ENCODE assay signal across 9 mouse cellular contexts in the genomic region with DNA sequence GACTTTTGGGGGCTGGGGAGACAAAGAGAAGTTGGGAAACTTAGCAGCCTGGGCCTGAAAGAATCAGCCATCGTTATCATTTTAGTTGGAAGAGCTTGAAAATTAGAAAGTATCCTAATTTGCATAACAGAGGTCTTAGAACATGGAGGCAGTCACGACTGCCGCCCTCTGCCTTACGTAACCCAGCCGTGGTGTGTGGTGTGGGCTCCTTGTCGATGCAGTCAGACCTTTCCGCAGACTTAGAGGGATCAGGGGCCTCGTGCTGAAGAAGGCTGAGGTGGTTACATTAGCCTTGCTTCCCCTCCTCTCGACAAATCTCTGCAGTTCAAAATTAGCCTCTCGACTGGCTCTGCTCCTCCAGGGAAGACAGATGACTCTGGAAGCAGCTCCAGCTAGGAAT. TPM values are rescaled to one million over a fixed set of nuclear protein-coding genes. Genes with fewer than 3 reads are reported as not detected.
DNase-seq lines count a peak whose midpoint lies in the region; ATAC-seq lines count a peak whose summit lies in the region.
"Had no signal": no experiment of that assay in that cellular context is flagged by ENCODE, and none has a peak within 500 bp of the region (broad histone marks: within the 10 kb centered on the region; RNA-seq: fewer than 3 reads in every experiment).

No protein-coding gene starts in this region.

- H3K36me3 ChIP-seq in forebrain, embryonic 15.5 days = peaks cover 31% of the 10 kb centered on the region

- no peaks in the 10 kb centered on the region for H3K27me3 ChIP-seq in forebrain, embryonic 15.5 days
- H3K27me3 ChIP-seq: embryonic facial prominence, embryonic 13.5 days had no signal

- H3K9ac ChIP-seq in forebrain, embryonic 15.5 days (replicated peaks) = no peak overlapping the region; the same call in 1 of the 2 replicates
- H3K9ac ChIP-seq: embryonic facial prominence, embryonic 13.5 days had no signal

- peak; percentile 25 to 40 for DNase-seq in layer of hippocampus, adult 8-10 months (ENCODE audit: low spot score in 2 of 2)
- DNase-seq in layer of hippocampus, adult 9-10 months (ENCODE audit: low spot score) = no peak
- DNase-seq in cerebellum, postnatal 25 days = peak; percentile 34 to 35
- peak; percentile 48 to 88 for DNase-seq in left cerebral cortex, postnatal 25 days (ENCODE audit: low spot score in 2 of 2)
- DNase-seq in c-Kit-positive CD71-positive TER-119-positive erythroid progenitor cells, embryonic 14.5 days (ENCODE audit: low spot score) = no peak
- no peak for DNase-seq in ovary, postnatal 14 days (ENCODE audit: low spot score)

- H3K4me2 ChIP-seq in forebrain, embryonic 15.5 days (replicated peaks) = no peak overlapping the region
- H3K4me2 ChIP-seq: embryonic facial prominence, embryonic 13.5 days had no signal

- no peak overlapping the region; the same call in 1 of the 2 replicates for H3K27ac ChIP-seq in forebrain, embryonic 15.5 days (replicated peaks)
- H3K27ac ChIP-seq: embryonic facial prominence, embryonic 13.5 days had no signal

- intact Hi-C loops in left cerebral cortex, postnatal 25 days (cut with DNase I) = loop anchor here (1.0 kb wide), 1 partner anchor 120 kb away; the partner anchor contains the start of gene Tut4

- 0 out of 2 replicates have a peak, but pooled peaks have one; percentile 43 for ATAC-seq in forebrain, embryonic 15.5 days (replicated peaks)
- ATAC-seq in megakaryocyte-erythroid progenitor cell, adult 5-6 weeks (replicated peaks; ENCODE audit: low FRiP score, low TSS enrichment, poor library complexity, severe bottlenecking) = no peak

- H3K4me3 ChIP-seq in forebrain, embryonic 15.5 days = no peak overlapping the region
- H3K4me3 ChIP-seq: embryonic facial prominence, embryonic 13.5 days had no signal

- H3K9me3 ChIP-seq in forebrain, embryonic 15.5 days = no peaks in the 10 kb centered on the region
- H3K9me3 ChIP-seq: embryonic facial prominence, embryonic 13.5 days had no signal

- H3K4me1 ChIP-seq in forebrain, embryonic 15.5 days = peaks cover 8% of the 10 kb centered on the region; the same call in 1 of the 2 replicates

- WGBS in forebrain, embryonic 15.5 days = 47% methylated on average over 10 of the region's 10 CpGs

RNA-seq across cellular contexts. Expression of gene Coa7, which starts 10.9 kb away (rescaled TPM):
- 10 to 100 TPM; 20.9 to 29.8 (median 24.8) TPM for total RNA-seq in layer of hippocampus, adult 8-10 months (2022)
- polyA plus RNA-seq in forebrain, embryonic 15.5 days (2015; fragmentation: Nextera tagmentation; extraction: Ambion mirVana) = 47.1 and 48.9 TPM in 2 replicates
- total RNA-seq in left cerebral cortex, postnatal 25 days (2021) = 10 to 100 TPM; 26.5 to 29.6 TPM
- 12.8 and 27.1 TPM in 2 replicates for total RNA-seq in megakaryocyte-erythroid progenitor cell, adult 5-6 weeks (2014; fragmentation: Nextera tagmentation)
- 5.9 and 16.1 TPM in 2 replicates for total RNA-seq in megakaryocyte-erythroid progenitor cell, adult 5-6 weeks (2017)

RNA-seq across cellular contexts. Expression of gene Zyg11b, which starts 37.9 kb away (rescaled TPM):
- 100 to 1,000 TPM in 2 of 4 experiments, 10 to 100 TPM in 2; 93.5 to 109 (median 99.6) TPM for total RNA-seq in layer of hippocampus, adult 8-10 months (2022)
- 31.0 and 32.8 TPM in 2 replicates for polyA plus RNA-seq in forebrain, embryonic 15.5 days (2015; fragmentation: Nextera tagmentation; extraction: Ambion mirVana)
- 100 to 1,000 TPM; 107 TPM for total RNA-seq in left cerebral cortex, postnatal 25 days (2021)
- 8.8 and 11.3 TPM in 2 replicates for total RNA-seq in megakaryocyte-erythroid progenitor cell, adult 5-6 weeks (2014; fragmentation: Nextera tagmentation)
- 12.5 and 17.6 TPM in 2 replicates for total RNA-seq in megakaryocyte-erythroid progenitor cell, adult 5-6 weeks (2017)

RNA-seq across cellular contexts. Expression of gene Shisal2a, which starts 44.3 kb away (rescaled TPM):
- not detected for total RNA-seq in layer of hippocampus, adult 8-10 months (2022)
- polyA plus RNA-seq in forebrain, embryonic 15.5 days (2015; fragmentation: Nextera tagmentation; extraction: Ambion mirVana) = 0.79 and 1.7 TPM in 2 replicates
- not detected for total RNA-seq in left cerebral cortex, postnatal 25 days (2021)
- not detected in 2 replicates for total RNA-seq in megakaryocyte-erythroid progenitor cell, adult 5-6 weeks (2014; fragmentation: Nextera tagmentation)
- total RNA-seq in megakaryocyte-erythroid progenitor cell, adult 5-6 weeks (2017) = not detected in 2 replicates

Comparison
In these comparisons a context has a peak if more than half of its experiments do, and no peak if none do; other contexts are left out.
1. DNase-seq: peak in layer of hippocampus, adult 8-10 months (2 of 2), cerebellum, postnatal 25 days (2 of 2) and left cerebral cortex, postnatal 25 days (2 of 2); none in layer of hippocampus, adult 9-10 months (single experiment), c-Kit-positive CD71-positive TER-119-positive erythroid progenitor cells, embryonic 14.5 days (single experiment) and ovary, postnatal 14 days (single experiment).
2. RNA of gene Zyg11b, which starts 37.9 kb away (total RNA-seq): 107 TPM in left cerebral cortex, postnatal 25 days and 93.5 to 109 TPM in layer of hippocampus, adult 8-10 months; 8.8 to 17.6 TPM in megakaryocyte-erythroid progenitor cell, adult 5-6 weeks; every median in the first group is over 4 times any median in the second.